Mouse (Mus musculus): ENCODE measurements around the gene Mobp. TPM values are rescaled to one million over a fixed set of nuclear protein-coding genes. Genes with fewer than 3 reads are reported as not detected.

Mobp gene
- polyA plus RNA-seq, 1 experiment from 2014 or later, result not detected

- WGBS, result 74% methylated on average over 8 of the region's 8 CpGs
- peak overlapping the region; percentile 64; the same call in 1 of the 2 replicates for H3K9ac ChIP-seq
- H3K4me1 ChIP-seq, result peaks cover 23% of the 10 kb centered on the region
- H3K4me3 ChIP-seq, result peak overlapping the region; percentile 16
- peaks cover 48% of the 10 kb centered on the region for H3K36me3 ChIP-seq
- H3K27ac ChIP-seq (replicated peaks), result peak overlapping the region; percentile 58
- H3K27me3 ChIP-seq (replicated peaks), result no peaks in the 10 kb centered on the region
- no peak for ATAC-seq (ENCODE audit: extremely low read depth, insufficient number of reproducible peaks, low FRiP score, low TSS enrichment)
- no peaks in the 10 kb centered on the region for H3K9me3 ChIP-seq
- H3K4me2 ChIP-seq, result peak overlapping the region; percentile 48
Measured at GRCm38 (mm10) chr9:120116184-120116624, 33.3 kb upstream of the Mobp start.

- WGBS, result 87% methylated on average over 4 of the region's 4 CpGs
- Histone ChIP-seq H3K36me3 (peaks cover 63% of the 10 kb centered on the region), H3K4me3 (no peak overlapping the region), H3K27ac (replicated peaks) (no peak overlapping the region), H3K4me1 (peaks cover 16% of the 10 kb centered on the region), H3K4me2 (peak overlapping the region; percentile 48), H3K9me3 (no peaks in the 10 kb centered on the region), H3K27me3 (replicated peaks) (no peaks in the 10 kb centered on the region), H3K9ac (no peak overlapping the region)
- no peak for ATAC-seq (ENCODE audit: extremely low read depth, insufficient number of reproducible peaks, low FRiP score, low TSS enrichment)
Measured at GRCm38 (mm10) chr9:120118212-120118611, 31.3 kb upstream of the Mobp start.

GRCm38 (mm10) chr9:120120503-120120902 lies 29.0 kb upstream of the Mobp start:
- Histone ChIP-seq H3K4me2 (no peak overlapping the region), H3K4me1 (peaks cover 9% of the 10 kb centered on the region), H3K9ac (no peak overlapping the region), H3K36me3 (peaks cover 76% of the 10 kb centered on the region), H3K27me3 (replicated peaks) (no peaks in the 10 kb centered on the region), H3K27ac (replicated peaks) (no peak overlapping the region), H3K9me3 (no peaks in the 10 kb centered on the region), H3K4me3 (no peak overlapping the region)
- ATAC-seq (ENCODE audit: extremely low read depth, insufficient number of reproducible peaks, low FRiP score, low TSS enrichment), result no peak
- WGBS, result 87% methylated on average over 7 of the region's 7 CpGs

GRCm38 (mm10) chr9:120126868-120127267 lies 22.6 kb upstream of the Mobp start:
- peaks cover 56% of the 10 kb centered on the region for H3K36me3 ChIP-seq
- ATAC-seq (ENCODE audit: extremely low read depth, insufficient number of reproducible peaks, low FRiP score, low TSS enrichment), result no peak
- H3K4me2 ChIP-seq, result peak overlapping the region; percentile 76
- H3K9ac ChIP-seq, result peak overlapping the region; percentile 84
- H3K9me3 ChIP-seq, result no peaks in the 10 kb centered on the region
- WGBS, result 55% methylated on average over 11 of the region's 11 CpGs
- H3K4me1 ChIP-seq, result peaks cover 22% of the 10 kb centered on the region
- peak overlapping the region; percentile 88 for H3K27ac ChIP-seq (replicated peaks)
- H3K4me3 ChIP-seq, result peak overlapping the region; percentile 97
- H3K27me3 ChIP-seq (replicated peaks), result no peaks in the 10 kb centered on the region

- H3K4me1 ChIP-seq, result peaks cover 22% of the 10 kb centered on the region
- H3K4me2 ChIP-seq, result peak within 1 kb of the TSS; percentile 90
- H3K27me3 ChIP-seq (replicated peaks), result no peaks in the 10 kb centered on the region
- peak within 1 kb of the TSS; percentile 100 for H3K9ac ChIP-seq
- peak within 1 kb of the TSS; percentile 91 for H3K27ac ChIP-seq (replicated peaks)
- peak; percentile 93 for ATAC-seq (ENCODE audit: extremely low read depth, insufficient number of reproducible peaks, low FRiP score, low TSS enrichment)
- peak within 1 kb of the TSS; percentile 97 for H3K4me3 ChIP-seq
- H3K36me3 ChIP-seq, result peaks cover 59% of the 10 kb centered on the region
- WGBS, result under 1% methylated on average over 63 of the region's 72 CpGs
- H3K9me3 ChIP-seq, result no peaks in the 10 kb centered on the region
Measured at GRCm38 (mm10) chr9:120127538-120128251, 21.8 kb upstream of the Mobp start, which contains the start of gene Rpsa. Rpsa (plus strand) TSS chr9:120127689.

- Histone ChIP-seq H3K4me1 (peaks cover 22% of the 10 kb centered on the region), H3K9ac (peak overlapping the region; percentile 100), H3K36me3 (peaks cover 49% of the 10 kb centered on the region), H3K4me2 (peak overlapping the region; percentile 90), H3K27ac (replicated peaks) (0 out of 2 replicates have a peak overlapping the region, but pooled peaks have one; percentile 8), H3K9me3 (no peaks in the 10 kb centered on the region), H3K27me3 (replicated peaks) (no peaks in the 10 kb centered on the region), H3K4me3 (peak overlapping the region; percentile 97)
- WGBS, result 57% methylated on average over 10 of the region's 10 CpGs
- ATAC-seq (ENCODE audit: extremely low read depth, insufficient number of reproducible peaks, low FRiP score, low TSS enrichment), result no peak
Measured at GRCm38 (mm10) chr9:120129276-120129675, 20.2 kb upstream of the Mobp start.

GRCm38 (mm10) chr9:120131784-120132288 lies 17.7 kb upstream of the Mobp start:
- Histone ChIP-seq H3K9ac (no peak overlapping the region), H3K4me3 (no peak overlapping the region), H3K4me1 (peaks cover 21% of the 10 kb centered on the region), H3K9me3 (no peaks in the 10 kb centered on the region), H3K36me3 (peaks cover 47% of the 10 kb centered on the region), H3K4me2 (no peak overlapping the region), H3K27me3 (replicated peaks) (no peaks in the 10 kb centered on the region), H3K27ac (replicated peaks) (no peak overlapping the region)
- WGBS, result 86% methylated on average over 3 of the region's 3 CpGs
- ATAC-seq (ENCODE audit: extremely low read depth, insufficient number of reproducible peaks, low FRiP score, low TSS enrichment), result no peak

- Histone ChIP-seq H3K9me3 (no peaks in the 10 kb centered on the region), H3K27me3 (replicated peaks) (no peaks in the 10 kb centered on the region), H3K9ac (no peak overlapping the region), H3K27ac (replicated peaks) (no peak overlapping the region), H3K36me3 (peaks cover 47% of the 10 kb centered on the region), H3K4me2 (no peak overlapping the region), H3K4me1 (peaks cover 17% of the 10 kb centered on the region), H3K4me3 (no peak overlapping the region)
- no peak for ATAC-seq (ENCODE audit: extremely low read depth, insufficient number of reproducible peaks, low FRiP score, low TSS enrichment)
- 31% methylated on average over 8 of the region's 8 CpGs for WGBS
Measured at GRCm38 (mm10) chr9:120132980-120133754, 16.3 kb upstream of the Mobp start.

- no peak overlapping the region for H3K4me2 ChIP-seq
- ATAC-seq (ENCODE audit: extremely low read depth, insufficient number of reproducible peaks, low FRiP score, low TSS enrichment), result no peak
- H3K27ac ChIP-seq (replicated peaks), result no peak overlapping the region
- H3K36me3 ChIP-seq, result peaks cover 42% of the 10 kb centered on the region
- no peaks in the 10 kb centered on the region for H3K27me3 ChIP-seq (replicated peaks)
- H3K4me1 ChIP-seq, result peaks cover 10% of the 10 kb centered on the region
- H3K9me3 ChIP-seq, result no peaks in the 10 kb centered on the region
- H3K9ac ChIP-seq, result no peak overlapping the region
- H3K4me3 ChIP-seq, result no peak overlapping the region
- WGBS, result 47% methylated on average over 6 of the region's 6 CpGs
Measured at GRCm38 (mm10) chr9:120133755-120134475, 15.6 kb upstream of the Mobp start.

GRCm38 (mm10) chr9:120134529-120135160 lies 14.9 kb upstream of the Mobp start:
- Histone ChIP-seq H3K27me3 (replicated peaks) (no peaks in the 10 kb centered on the region), H3K9ac (no peak overlapping the region), H3K4me3 (no peak overlapping the region), H3K27ac (replicated peaks) (no peak overlapping the region), H3K4me1 (peaks cover 2% of the 10 kb centered on the region), H3K36me3 (peaks cover 35% of the 10 kb centered on the region), H3K9me3 (no peaks in the 10 kb centered on the region), H3K4me2 (no peak overlapping the region)
- no peak for ATAC-seq (ENCODE audit: extremely low read depth, insufficient number of reproducible peaks, low FRiP score, low TSS enrichment)
- 74% methylated on average over 13 of the region's 13 CpGs for WGBS

Data from heart, embryonic 13.5 days (tissue).